Mouse (Mus musculus) cortical plate, adult 2 months (tissue): ENCODE measurements around the gene Srd5a2.

Experiments
- CTCF ChIP-seq: fragments of 200-500 bp; IDR thresholded peaks from 2 replicates; pipeline ENCODE4 v1.5.1; 2011; ENCODE audit warnings: mild to moderate bottlenecking, control low read depth, low read length; ENCODE audit not compliant: insufficient read depth; ENCODE audit errors: extremely low read depth
- POLR2A ChIP-seq: fragments of 200-500 bp; IDR thresholded peaks from 2 replicates; pipeline ENCODE4 v1.6.1; 2011; ENCODE audit warnings: mild to moderate bottlenecking, low read length, control low read depth; ENCODE audit not compliant: insufficient read depth; ENCODE audit errors: extremely low read depth

- TF ChIP-seq CTCF (no peak), POLR2A (no peak)
Observed at GRCm38 (mm10) chr17:74002396-74002795, 45.3 kb downstream of the Srd5a2 start.
